Mouse (Mus musculus) heart, postnatal 36 days (tissue): ENCODE measurements at regions not wholly inside any gene's neighbourhood (a gene's known extent, or its start where the extent isn't known, plus 50 kb on each side); places are given as distances from the start of the nearest gene placed in this dataset.

Experiments used
- DNase-seq, 2 experiments: peaks; one replicate each; pipeline ENCODE4 v3.0.0; 2021 to 2022
- intact Hi-C: fragments of 180-260 bp; cut with DNase I; formaldehyde crosslinking; loops from one replicate; pipeline ENCODE4 v1.15.1; 2025

- DNase-seq, result peak; percentile 76 to 82
- intact Hi-C loops, result loop anchor here (1.0 to 5.0 kb wide), 3 partner anchors 119 to 317 kb away; no protein-coding TSS in a partner anchor
Measured at GRCm38 (mm10) chr16:95647854-95648253, 54.0 kb upstream of the Ets2 start.

- intact Hi-C loops, result no loop called here
- no peak for DNase-seq
Measured at GRCm38 (mm10) chr16:95642784-95643590, 56.6 kb upstream of the Erg start.

GRCm38 (mm10) chr16:95640670-95641069, 54.3 kb upstream of the Erg start:
- no peak for DNase-seq
- intact Hi-C loops, result no loop called here

GRCm38 (mm10) chr16:95639677-95640076, 53.3 kb upstream of the Erg start:
- intact Hi-C loops, result no loop called here
- no peak for DNase-seq

- intact Hi-C loops, result no loop called here
- DNase-seq, result no peak
Measured at GRCm38 (mm10) chr16:95637850-95638249, 51.5 kb upstream of the Erg start.

DNA sequence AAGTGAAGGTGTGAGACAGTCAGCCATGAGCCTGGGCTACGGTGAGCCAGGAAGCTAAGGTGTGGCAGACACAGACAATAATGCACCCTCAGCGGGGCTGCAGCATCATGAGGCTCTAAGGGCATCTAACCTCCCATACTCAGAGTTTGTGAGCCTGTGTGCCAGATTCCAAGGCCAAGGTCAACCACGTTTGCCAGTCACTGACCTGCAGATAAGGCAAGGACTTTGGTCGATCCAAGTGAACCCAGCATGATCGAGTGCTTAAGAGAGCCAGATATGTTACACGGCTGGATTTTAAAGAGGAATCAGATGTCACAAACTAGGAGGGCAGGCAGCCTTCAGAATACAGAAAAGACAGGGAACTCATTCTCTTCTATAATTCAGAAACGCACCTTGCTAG, 50.2 kb upstream of the Erg start:
- intact Hi-C loops, result no loop called here
- no peak for DNase-seq
